Mouse (Mus musculus) heart, postnatal 25 days (tissue): ENCODE data around the gene Chid1. TPM values are rescaled to one million over a fixed set of nuclear protein-coding genes. Genes with fewer than 3 reads are reported as not detected.

Experiments
- DNase-seq: peaks from one replicate; pipeline ENCODE4 v3.0.0; 2022; ENCODE audit warnings: low spot score
- intact Hi-C: fragments of 180-260 bp; cut with DNase I; formaldehyde crosslinking; loops from one replicate; pipeline ENCODE4 v1.15.1; 2025
- total RNA-seq, 2 experiments: library from RNA; stranded (reverse); gene quantifications; 2 replicates each; pipeline ENCODE4 v1.2.3; 2021

Chid1 gene
- total RNA-seq, 2 experiments from 2014 or later: 46.6 to 47.1 TPM

DNA sequence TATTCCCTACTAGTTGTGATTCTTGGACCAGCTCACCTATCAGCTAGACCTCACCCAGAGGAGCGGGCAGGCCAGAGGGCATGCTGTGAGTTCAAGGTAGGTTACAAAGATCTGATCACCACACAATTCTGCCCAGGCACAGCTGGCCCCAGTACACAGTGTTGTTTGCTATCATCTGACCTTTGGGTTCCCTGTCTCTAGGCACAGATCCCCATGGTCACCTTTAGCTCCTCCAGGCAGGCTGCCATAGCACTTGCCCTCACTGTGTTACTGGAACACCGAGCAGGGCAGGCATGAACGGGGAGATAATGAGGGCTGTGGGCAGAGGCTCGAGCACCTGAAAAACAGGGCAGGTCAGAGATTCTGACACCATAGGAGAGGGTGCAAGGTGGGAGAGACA is 22.0 kb downstream of the Chid1 start:
- intact Hi-C loops: no loop called here
- DNase-seq: no peak

DNA sequence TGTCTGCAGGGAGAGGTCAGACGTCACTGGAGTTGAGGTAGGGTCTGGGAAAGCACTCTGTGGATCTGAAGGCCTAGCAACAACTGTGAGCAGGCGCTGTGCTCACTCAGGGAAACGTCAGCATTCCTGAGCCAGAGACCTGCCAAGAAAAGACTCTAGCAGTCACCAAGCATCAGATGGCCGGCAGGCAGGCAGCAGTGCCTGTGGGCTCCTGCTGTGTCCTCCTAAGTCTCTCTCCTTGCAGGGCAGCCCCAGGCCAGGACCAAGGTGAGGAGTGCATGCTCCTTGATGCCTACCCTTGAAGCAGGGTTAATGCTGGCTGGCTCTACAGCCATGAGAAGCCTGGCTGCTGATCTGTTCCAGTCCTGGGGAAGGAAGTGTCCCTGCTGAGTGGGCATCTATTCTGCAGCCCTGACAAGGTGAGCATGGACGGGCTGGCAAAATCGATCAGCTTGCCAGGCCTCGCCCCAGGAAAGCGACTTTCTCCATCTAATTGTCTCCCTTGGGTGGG is 28.9 kb downstream of the Chid1 start:
- intact Hi-C loops: no loop called here
- DNase-seq: no peak

DNA sequence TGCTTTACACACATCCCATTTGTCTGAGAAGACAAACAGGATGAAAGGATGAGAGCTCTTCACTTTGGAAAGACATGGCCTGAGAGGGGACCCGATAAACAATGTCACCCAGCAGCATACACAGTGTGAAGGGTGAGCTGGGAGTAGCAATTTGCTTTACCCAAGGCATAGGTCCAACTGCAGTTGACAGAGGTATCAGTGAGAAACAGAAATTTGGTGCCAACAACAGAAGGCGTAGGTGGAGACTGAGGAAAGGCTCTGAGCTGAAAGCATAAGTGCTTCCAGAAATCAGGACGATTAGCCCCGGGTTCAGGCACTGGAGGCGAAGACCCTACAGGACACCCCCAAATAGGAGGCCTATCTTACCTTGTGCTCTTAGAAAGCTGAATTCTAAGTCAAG is 29.5 kb downstream of the Chid1 start:
- DNase-seq: no peak
- intact Hi-C loops: no loop called here

DNA sequence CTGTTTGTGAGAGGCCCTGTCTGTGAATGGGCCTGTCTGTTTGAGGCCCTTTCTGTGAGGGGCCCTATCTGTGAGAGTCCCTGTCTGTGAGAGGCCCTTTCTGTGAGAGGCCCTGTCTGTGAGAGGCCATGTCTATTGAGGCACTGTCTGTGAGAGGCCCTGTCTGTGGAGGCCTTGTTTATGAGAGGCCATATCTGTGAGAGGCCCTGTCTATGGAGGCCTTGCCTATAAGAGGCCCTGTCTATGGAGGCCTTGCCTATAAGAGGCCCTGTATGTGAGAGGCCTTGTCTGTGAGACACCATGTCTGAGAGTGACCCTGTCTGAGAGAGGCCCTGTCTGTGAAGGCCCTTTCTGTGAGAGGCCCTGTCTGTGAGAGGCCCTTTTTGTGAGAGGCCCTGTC is 31.5 kb downstream of the Chid1 start:
- no peak for DNase-seq

DNA sequence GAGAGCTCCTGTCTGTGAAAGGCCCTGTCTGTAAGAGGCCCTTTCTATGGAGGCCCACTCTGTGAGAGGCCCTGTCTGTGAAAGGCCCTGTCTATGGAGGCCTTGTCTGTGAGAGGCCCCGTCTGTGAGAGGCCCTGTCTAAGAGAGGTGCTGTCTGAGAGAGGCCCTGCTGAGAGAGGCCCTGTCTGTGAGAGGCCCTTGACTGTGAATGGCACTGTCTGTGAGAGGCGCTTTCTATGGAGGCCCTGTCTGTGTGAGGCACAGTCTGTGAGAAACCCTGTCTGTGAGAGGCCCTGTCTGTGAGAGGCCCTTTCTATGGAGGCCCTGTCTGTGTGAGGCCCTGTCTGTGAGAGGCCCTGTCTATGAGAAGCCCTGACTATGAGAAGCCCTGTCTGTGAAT is 33.4 kb downstream of the Chid1 start:
- no peak for DNase-seq
- intact Hi-C loops: no loop called here

More for the DNA sequence above, 31.5 kb downstream of the Chid1 start:
- intact Hi-C loops: no loop called here

DNA sequence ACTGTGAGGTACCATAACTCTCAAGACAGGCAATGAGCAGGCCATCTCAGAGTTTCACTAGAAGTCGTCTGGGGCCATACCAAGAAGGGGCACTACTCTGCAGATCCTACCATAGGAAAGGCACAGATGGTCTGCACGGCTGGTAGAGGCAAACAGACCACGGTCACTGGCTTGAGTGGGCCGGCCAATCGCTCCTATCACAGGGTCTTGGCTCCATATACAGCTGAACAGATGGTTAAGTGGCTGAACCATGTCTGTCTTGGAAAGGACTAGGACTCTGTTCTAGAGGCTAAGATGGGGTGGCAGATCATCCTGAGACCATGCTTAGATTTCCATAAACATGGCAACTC is 37.1 kb downstream of the Chid1 start:
- intact Hi-C loops: no loop called here
- no peak for DNase-seq

DNA sequence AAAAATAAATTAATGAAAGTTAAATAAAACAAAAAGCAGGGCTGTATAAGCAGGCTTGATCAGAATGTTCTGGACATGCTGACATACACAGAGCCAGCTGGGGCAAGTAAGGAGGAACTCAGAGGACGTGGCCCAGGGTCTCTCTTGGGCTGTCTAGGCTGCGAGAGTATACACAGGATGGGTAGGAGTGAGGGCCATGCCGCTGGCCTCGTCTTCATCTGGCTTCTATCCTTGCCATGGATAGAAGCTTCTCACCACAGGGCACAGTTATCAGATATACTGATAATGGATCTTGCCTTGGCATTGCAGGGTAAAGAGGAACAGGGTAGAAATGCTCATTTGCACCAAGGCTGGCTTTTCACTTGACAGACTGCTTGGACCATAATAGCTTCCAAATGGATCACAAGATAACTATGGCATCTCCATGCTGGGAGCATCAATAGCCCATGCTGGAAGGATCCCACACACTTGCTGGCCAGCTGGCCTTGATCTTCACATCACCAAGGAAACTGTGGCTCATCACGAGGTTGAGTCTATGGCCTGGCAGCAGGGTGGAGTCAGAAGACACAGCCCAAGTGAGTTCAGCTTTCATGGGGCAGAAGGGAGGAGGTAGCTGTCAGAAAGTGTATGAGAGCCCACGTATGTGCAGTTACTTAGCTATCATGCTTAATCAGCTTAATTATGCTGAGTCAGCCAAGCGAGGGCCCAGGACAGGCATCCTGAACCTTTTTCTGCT is 37.7 kb downstream of the Chid1 start:
- intact Hi-C loops: no loop called here
- no peak for DNase-seq

DNA sequence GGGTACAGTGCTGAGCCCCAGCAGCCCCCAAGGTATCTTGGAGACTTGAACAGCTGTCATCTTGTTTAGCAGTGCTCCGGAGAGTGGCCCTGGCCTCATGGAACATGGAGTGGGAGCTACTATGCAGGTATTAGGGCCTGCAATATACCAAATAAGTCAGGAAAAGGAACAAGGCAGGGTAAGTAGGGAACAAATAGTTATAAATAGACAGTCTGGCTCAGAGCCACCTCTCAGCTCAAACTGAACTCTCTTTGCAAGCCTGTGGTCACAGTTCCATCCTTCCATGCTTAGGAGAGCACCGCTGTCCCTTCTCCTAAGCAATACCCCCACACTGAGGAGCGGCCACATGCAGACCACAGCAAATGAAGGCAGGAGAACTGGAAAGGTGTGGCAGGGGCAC is 42.1 kb downstream of the Chid1 start:
- intact Hi-C loops: no loop called here
- no peak for DNase-seq

DNA sequence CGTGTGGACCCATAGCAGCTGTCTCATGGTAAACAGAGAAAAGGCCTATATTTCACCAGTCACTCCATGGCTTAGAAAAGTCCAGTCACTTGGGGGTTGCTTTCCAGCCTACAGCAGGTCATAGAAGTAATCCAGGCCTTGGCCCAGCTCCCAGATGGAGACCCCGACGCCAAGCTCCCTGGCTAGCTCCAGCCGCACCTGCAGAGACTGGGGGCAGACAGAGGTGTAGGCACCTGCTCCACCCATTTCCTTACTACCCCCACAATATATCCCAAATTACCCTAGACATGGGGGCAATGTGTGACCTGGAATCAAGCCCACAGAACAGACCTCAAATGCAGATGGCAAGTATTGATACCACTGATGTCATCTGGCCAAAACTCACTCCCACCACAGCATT is 43.7 kb downstream of the Chid1 start:
- no peak for DNase-seq
- intact Hi-C loops: no loop called here

DNA sequence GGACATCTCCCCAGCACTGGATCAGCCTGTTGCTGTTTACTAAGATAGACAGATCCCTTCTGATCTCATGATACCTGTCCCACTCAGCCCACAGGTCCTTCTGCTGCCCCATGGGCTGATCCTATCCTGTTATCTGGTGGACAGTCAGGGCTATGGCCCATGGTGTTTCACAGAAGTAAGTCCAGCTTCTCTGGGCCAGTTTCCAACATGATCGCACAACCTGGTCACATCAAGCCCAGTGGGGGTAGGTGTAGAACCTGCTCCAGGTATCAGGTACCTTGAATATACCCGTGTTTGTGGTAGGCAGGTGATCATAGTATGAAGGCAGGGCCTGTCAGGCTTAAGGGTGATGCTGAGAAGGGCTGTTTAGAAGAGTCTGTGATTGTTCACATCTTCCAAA is 44.3 kb downstream of the Chid1 start:
- intact Hi-C loops: no loop called here
- DNase-seq: no peak

DNA sequence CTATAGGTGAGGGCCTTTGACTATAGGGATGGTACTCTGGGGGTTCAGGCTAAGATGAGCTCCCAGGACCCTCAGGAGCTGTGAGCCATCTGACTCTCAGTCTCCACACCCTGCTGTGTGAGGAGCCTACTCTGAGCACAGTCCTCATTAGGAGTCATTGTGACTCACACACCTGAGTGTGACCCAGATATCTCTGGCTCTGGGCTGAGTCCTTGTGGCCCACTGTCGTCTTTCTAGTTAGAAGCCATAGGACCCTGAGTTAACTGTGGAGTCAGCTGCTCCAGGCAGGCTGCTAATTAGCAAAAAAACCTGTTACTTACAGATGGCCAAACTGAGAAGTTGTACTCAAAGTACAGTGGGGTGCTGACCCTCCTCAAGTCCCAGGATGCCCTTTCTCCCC is 45.9 kb downstream of the Chid1 start:
- intact Hi-C loops: no loop called here
- DNase-seq: no peak

DNA sequence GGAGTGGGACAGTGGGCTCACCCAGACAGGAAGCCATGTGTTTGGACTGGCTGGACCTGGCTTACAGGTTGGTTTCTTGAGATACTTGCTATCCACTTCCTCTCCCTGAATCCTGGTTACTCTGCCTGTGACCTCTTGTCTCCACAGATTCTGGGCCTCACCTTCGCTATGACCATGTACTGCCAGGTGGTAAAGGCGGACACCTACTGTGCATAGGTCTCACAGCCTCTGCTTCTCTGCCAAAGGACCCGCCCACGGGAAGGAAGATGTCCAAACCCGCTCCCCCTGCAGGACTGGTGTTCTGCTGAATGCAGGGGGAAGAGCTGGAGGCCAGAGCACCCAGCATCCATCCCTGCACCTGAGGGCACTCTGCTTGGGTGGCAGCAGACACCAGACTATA is 46.9 kb downstream of the Chid1 start:
- no peak for DNase-seq
- intact Hi-C loops: no loop called here

DNA sequence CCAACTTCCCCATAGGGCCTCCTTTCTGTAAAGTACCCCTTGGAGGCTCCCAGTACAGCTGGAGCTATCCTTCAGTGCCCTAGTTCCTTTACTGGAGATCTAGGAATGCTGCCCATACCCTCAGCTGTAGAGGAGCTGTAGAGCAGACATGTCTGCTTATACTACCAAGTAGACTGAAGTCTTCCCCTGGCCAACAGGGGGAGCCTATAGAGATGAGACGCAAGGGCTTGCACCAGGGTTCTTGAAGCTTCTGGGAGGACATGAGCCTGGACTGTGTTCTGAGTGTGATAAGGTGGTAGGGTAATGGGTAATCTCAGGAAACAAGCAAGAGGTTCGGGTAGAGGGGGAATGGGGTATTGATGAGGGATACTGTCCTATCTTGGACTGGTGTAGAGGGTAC is 48.5 kb downstream of the Chid1 start:
- intact Hi-C loops: no loop called here
- no peak for DNase-seq

DNA sequence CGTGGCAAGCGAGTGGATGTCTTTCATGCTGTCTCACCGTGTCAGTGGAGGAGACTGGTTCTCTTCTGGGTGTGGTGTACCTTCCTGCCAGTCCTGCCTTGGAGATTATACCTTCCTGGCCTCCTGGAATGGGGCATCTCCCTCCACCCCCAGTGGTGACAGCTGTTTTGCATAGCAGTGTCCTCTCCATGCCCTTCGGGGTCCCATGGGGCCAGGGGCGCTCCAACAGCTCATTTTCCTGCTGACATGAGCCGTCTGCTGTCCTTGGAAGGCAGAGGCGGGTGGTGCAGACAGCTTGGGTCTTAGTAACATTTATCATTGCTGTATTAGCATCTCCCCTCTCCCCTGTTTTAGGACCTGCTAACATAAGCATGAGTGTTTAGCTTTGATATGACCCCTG is 52.5 kb downstream of the Chid1 start:
- intact Hi-C loops: no loop called here
- no peak for DNase-seq

DNA sequence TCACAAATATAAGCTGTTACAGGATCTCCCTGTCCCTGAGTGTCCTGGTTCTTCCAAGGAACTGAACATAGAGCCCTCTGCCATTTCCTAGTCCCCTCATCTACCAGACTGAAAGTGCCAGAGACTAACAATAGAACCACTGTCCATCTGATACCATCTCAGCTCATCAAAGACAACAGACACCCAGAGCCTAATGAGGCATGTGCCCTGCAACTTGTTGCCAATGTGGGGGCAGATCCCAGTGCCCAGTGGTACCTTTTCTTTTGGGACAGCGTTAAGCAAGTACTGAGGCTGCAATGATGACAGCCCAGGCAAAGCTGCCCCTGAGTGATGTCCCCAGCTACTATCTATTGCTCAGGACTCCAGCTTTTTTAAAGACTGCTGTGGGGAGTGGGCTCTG is 53.4 kb downstream of the Chid1 start:
- DNase-seq: no peak
- intact Hi-C loops: no loop called here

DNA sequence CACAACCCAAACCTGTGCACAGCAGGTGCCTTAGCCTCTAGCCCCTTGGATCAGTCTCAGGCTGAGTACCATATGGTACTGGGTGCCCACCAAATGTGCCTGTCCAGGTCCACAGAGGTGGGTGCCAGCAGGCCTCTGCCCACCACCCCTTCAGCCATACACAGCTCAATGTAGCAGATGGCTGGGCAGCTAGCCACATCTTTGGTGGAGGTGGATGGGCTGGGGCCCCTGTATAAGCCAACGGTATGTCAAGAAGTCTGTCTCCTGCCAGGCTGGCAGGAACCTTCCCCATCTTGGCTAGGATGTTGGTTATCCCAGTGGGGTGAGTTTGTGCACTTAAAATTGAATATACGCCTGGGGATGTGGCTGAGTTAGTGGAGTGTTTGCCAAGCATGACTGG is 54.1 kb downstream of the Chid1 start:
- intact Hi-C loops: no loop called here

DNA sequence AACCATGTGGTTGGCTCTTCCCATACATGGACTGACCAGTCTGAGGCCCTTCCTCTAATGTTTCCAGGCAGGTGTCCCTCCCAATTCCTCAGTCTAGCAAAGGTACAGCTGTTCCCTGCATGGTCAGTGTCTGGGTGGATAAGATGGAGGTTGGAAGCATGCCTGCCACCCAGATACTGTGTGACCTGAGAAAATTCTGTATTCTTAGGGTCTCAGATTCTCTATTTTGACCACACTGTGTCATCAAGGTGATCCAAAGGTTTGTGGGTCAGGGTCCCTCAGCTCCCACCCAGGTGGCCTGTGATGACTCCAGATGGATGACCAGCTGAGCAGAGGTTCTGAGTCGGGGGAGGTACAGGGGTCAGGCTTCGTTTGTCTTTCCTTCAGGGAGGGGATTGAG is 54.5 kb downstream of the Chid1 start:
- DNase-seq: no peak

More for the DNA sequence above, 54.1 kb downstream of the Chid1 start:
- no peak for DNase-seq

DNA sequence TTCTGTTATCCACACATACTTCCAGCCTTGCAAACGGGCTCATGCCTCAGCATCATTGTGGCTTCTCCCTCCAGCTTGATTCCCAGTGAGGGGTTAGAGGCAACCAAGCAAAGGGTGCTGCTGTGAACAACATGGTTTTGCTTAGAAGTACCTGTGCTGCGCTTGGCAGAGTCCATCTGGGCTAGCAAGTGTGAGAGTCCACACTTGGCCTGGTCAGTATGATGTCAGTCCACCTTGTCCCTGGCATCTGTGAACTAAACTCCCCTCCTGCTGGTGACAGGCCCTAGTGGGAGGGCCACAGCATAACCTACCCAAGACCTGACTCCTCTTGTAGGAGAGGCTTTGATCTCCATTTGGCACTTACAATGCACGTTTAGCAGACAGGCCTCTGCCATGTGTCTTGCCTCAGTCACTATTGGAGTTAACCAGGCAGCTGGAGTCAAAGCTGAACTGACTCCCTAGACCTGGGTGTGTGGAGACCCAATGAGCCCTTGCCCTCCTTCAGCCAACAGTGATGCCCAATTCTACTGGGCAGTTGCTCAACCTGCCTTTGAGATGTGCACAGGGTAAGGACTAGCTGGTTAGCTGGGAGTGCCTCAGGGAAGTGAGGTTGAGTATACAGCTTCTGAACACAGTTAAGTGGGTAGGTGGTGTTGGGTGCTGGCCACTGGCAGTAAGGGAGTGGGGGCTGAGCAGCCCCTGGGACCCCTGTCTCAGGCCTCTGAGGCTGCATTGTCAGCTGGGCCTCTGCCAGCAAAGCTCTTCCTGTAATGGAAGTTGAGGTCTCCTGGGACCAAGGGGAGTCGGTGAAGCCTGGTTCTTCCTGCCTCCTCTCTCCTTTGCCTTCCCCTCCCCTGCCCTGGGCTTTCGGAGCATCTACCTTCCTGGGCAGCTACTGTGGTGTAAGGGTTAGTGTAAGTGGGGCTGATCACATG is 55.2 kb downstream of the Chid1 start:
- DNase-seq: no peak
- intact Hi-C loops: loop anchor here (5.0 kb wide), 1 partner anchor 133 kb away; no protein-coding TSS in a partner anchor

More for the DNA sequence above, 54.5 kb downstream of the Chid1 start:
- intact Hi-C loops: no loop called here

DNA sequence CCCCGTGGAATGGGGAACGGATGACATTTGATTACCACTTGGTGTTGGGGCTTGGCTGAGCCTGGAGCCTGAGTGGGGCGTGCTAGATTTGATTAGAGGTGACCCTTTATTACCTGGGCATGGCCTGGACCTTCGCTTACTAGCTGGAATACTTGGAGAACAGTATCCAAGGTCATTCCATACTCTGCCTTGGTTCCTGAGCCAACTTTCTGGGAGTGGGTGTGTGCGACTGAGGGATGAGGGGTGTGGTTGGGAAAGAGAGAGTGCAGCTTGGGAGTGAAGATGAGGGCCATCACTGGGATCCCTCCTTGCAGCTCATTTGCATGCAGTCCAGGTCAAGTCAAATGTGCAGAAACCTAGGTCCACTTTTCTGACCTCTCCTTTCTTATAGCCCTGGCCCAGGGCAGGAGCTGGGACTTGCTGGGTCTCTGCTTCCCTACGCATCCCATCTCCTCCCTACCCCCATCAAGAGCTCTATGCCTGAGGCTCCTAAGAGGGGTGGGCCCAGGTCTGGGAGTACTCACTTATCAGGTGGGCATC is 56.5 kb downstream of the Chid1 start:
- intact Hi-C loops: loop anchor here (5.0 kb wide), 1 partner anchor 134 kb away; no protein-coding TSS in a partner anchor
- DNase-seq: no peak

DNA sequence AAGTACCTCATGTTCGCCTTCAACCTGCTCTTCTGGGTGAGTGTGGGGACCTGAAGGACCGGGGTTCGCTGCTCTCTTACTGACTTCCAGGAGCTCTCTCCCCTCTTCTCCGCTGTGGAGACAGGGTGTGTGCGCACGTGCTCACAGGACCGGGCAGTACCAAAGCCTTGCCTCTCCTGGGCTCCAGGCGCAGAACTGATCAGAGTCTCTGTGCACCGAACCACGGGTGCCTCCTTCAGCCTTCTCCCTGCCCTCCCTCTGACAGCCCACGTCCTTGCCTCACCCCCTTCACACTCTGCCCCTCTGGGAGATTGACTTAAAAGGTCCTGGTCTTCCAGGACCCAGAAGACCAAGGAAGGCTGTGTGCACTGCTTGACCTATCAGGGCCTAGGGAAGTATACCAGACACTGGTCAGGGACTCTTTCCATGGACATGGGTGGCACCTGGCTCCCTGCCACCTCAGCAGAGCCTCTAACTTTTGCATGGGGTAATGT is 57.1 kb downstream of the Chid1 start:
- intact Hi-C loops: loop anchor here (5.0 kb wide), 1 partner anchor 135 kb away; no protein-coding TSS in a partner anchor
- no peak for DNase-seq
